Mouse (Mus musculus) limb, embryonic 10.5 days (tissue): ENCODE data around the gene Lpgat1. TPM values are rescaled to one million over a fixed set of nuclear protein-coding genes. Genes with fewer than 3 reads are reported as not detected.

ENCODE experiments used
- DNase-seq: peaks from one replicate; pipeline ENCODE4 v3.0.0-alpha.2; 2017; ENCODE audit warnings: low spot score
- H3K27ac ChIP-seq: fragments of 300-500 bp; sonication (generic); 2 replicates; pipeline ENCODE4 v1.5.1; 2016; ENCODE audit warnings: mild to moderate bottlenecking
- H3K27me3 ChIP-seq: fragments of 300-500 bp; sonication (generic); 2 replicates; pipeline ENCODE4 v1.6.1; 2016; ENCODE audit warnings: low read depth, mild to moderate bottlenecking; ENCODE audit not compliant: poor library complexity, severe bottlenecking
- H3K36me3 ChIP-seq: fragments of 300-500 bp; sonication (generic); 2 replicates; pipeline ENCODE4 v1.6.1; 2016; ENCODE audit warnings: mild to moderate bottlenecking, moderate library complexity
- H3K4me1 ChIP-seq: fragments of 300-500 bp; sonication (generic); 2 replicates; pipeline ENCODE4 v1.6.1; 2016
- H3K4me3 ChIP-seq: fragments of 300-500 bp; sonication (generic); 2 replicates; pipeline ENCODE4 v1.5.1; 2016; ENCODE audit warnings: mild to moderate bottlenecking, moderate library complexity
- H3K9me3 ChIP-seq: fragments of 300-500 bp; sonication (generic); replicated peaks from 2 replicates; pipeline ENCODE4 v1.6.1; 2016; ENCODE audit warnings: mild to moderate bottlenecking
- WGBS: fragments of 180-500 bp; shearing (Covaris S2); methylation state at CpG from one replicate; pipeline ENCODE4 v1.1.7; 2016; 5-methylcytosine and 5-hydroxymethylcytosine counted together
- polyA plus RNA-seq: library from polyadenylated mRNA; unstranded; fragments of >200 nt; fragmentation: Nextera tagmentation; extraction: Ambion mirVana; gene quantifications from 2 replicates; pipeline ENCODE4 v1.2.1, GENCODE M21; 2016

Gene Lpgat1
- polyA plus RNA-seq, 1 experiment from 2014 or later, result 29.4 TPM

DNA sequence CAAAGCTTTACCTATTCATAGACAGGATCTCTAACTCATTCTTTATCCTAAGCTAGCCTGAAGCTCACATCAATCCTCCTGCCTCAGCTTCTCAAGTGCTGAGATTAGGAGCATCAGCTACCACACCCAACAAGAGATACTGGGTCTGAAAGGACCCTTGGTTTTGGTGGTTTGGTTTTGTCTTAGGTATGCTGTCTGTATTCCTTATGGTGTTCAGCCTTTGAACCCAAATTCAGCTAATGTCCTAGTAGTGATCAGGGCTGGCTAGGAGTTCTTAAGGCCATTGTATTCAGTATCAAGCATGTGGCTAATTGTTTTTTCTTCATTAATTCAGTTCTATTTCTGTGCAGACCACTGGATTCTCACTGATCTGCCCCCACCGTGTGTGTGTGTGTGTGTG, 493 bp upstream of the Lpgat1 start:
- no peak for DNase-seq
- Histone ChIP-seq H3K27me3 (no peaks in the 10 kb centered on the region), H3K9me3 (no peaks in the 10 kb centered on the region), H3K4me3 (peak overlapping the region; percentile 97), H3K36me3 (peaks cover 18% of the 10 kb centered on the region), H3K4me1 (peaks cover 30% of the 10 kb centered on the region), H3K27ac (peak overlapping the region; percentile 99)
- WGBS, result 4% methylated on average over 1 of the region's 1 CpGs

DNA sequence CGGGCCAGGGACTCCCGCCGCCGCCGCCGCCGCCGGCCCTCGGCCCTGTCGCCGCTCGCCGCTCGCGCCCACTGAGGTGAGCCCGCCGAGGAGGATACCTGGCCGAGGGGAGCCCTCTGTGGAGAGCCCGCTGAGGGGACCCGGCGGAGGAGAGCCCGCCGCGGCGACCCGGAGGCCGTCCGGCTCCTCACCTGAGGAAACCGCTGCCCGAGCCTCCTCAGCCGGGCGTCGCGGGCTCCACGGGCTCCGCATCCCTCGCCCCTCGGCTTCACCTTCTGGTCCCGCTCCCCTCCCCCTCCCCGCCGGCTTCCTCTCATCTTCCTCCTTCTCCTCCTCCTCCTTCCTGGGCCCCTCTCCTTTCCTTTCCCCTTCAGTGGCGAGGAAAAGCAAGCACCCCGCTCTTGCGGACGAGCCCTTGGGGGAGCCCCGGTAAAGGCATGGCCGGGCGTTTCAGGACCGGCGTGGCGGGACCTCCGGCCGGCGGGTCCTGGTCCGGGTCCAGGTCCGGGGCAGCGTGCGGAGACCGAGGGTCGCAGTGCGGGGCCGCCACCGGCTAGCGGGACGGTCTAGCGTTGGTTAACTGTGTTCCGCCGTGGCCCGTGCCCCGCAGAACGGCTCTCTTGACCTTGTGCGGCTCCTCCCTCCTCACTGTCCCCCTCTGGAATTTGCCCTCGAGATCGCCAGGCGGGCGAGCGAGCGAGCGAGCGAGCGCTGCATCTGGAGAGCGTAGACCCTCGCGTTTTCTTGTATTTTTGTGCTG, 1.1 kb downstream of the Lpgat1 start:
- peak overlapping the region; percentile 99 for H3K27ac ChIP-seq
- peak; percentile 79 for DNase-seq

DNA sequence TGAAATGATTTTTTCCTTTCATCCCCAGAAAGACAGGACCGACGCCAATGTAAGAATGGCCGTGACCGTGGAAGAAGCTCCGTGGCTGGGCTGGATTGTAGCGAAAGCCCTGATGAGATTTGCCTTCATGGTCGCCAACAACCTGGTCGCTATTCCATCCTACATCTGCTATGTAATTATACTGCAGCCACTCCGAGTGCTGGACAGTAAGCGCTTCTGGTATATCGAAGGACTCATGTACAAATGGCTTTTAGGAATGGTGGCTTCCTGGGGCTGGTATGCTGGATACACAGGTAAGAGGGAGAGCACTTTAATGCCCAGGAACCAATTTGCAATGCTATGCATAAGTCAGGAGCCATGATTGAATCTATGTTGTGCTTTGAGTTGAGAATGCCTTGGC, 1.7 kb downstream of the Lpgat1 start:
- H3K27me3 ChIP-seq, result no peaks in the 10 kb centered on the region
- H3K36me3 ChIP-seq, result peaks cover 37% of the 10 kb centered on the region
- peak overlapping the region; percentile 99 for H3K27ac ChIP-seq
- 14% methylated on average over 11 of the region's 11 CpGs for WGBS
- no peak for DNase-seq
- H3K9me3 ChIP-seq, result no peaks in the 10 kb centered on the region
- peaks cover 25% of the 10 kb centered on the region for H3K4me1 ChIP-seq
- peak overlapping the region; percentile 97 for H3K4me3 ChIP-seq

More for the DNA sequence above, 1.1 kb downstream of the Lpgat1 start:
- no peaks in the 10 kb centered on the region for H3K27me3 ChIP-seq
- peak overlapping the region; percentile 97 for H3K4me3 ChIP-seq
- H3K4me1 ChIP-seq, result peaks cover 30% of the 10 kb centered on the region
- WGBS, result under 1% methylated on average over 84 of the region's 84 CpGs
- H3K36me3 ChIP-seq, result peaks cover 31% of the 10 kb centered on the region
- no peaks in the 10 kb centered on the region for H3K9me3 ChIP-seq

DNA sequence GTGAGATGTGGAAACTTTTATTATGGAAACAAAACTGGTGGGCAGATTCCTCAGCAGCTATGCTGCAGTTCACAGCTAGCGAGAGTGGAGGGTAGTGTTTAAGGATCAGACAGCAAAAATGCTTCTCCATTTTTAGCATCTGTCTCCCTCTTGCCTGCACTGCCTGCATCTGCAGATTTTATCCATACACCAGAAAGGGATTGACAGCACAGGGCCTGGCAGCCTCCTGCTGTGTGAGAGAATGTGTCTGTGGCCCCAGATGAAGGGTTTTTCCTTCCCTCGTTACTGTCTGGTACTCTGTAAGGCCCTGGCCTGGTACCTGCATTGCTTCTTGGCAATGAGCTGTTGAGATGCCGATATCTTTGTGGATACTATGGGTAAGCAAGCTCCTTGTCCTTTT, 2.8 kb downstream of the Lpgat1 start:
- no peak overlapping the region for H3K4me3 ChIP-seq
- 82% methylated on average over 3 of the region's 3 CpGs for WGBS
- DNase-seq, result no peak

DNA sequence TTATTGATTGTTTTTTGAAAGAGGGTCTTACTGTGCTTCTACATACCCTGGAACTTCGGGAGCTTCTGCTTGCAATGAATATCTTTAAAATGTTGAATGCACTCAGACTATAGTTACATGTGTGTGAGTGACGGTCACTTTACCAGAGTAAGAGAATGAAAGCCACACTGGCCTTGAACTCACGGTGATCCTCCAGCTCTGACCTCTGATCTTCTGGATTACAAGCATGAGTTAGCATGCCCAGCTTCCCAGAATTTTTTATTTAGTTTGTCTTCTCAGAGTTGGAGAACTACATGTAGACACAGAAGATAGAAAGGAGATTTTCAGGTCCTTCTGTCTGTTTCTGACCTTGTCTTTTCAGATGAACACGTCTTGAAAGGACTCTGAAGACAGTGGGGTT, 5.1 kb downstream of the Lpgat1 start:
- Histone ChIP-seq H3K36me3 (peaks cover 60% of the 10 kb centered on the region), H3K4me1 (peaks cover 17% of the 10 kb centered on the region), H3K4me3 (no peak overlapping the region), H3K27me3 (no peaks in the 10 kb centered on the region), H3K27ac (no peak overlapping the region), H3K9me3 (no peaks in the 10 kb centered on the region)
- WGBS, result 91% methylated on average over 4 of the region's 4 CpGs
- DNase-seq, result no peak

More for the DNA sequence above, 2.8 kb downstream of the Lpgat1 start:
- no peaks in the 10 kb centered on the region for H3K9me3 ChIP-seq
- peaks cover 45% of the 10 kb centered on the region for H3K36me3 ChIP-seq
- peaks cover 25% of the 10 kb centered on the region for H3K4me1 ChIP-seq
- no peak overlapping the region for H3K27ac ChIP-seq
- no peaks in the 10 kb centered on the region for H3K27me3 ChIP-seq

DNA sequence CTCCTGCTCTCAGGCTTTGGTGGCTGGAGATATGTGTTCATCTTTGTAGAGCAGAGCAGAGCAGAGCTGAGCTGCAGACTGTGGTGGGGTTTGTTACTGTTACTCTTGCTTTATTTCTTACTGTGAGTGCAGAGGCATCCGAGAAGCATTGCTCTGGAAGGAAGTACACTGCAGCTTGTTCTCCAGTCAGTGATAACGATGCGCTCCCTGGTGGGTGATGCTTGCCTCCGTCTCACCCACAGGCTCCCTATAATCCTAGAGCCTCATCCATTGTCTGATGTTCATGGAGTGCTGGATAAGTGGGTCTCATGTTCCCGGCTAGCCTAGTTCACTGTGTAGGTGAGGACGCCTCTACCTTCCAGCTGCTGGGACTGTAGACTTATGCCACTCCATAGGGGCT, 6.0 kb downstream of the Lpgat1 start:
- peaks cover 70% of the 10 kb centered on the region for H3K36me3 ChIP-seq
- H3K9me3 ChIP-seq, result no peaks in the 10 kb centered on the region
- H3K4me1 ChIP-seq, result peaks cover 15% of the 10 kb centered on the region
- no peak for DNase-seq
- no peak overlapping the region for H3K27ac ChIP-seq
- 75% methylated on average over 6 of the region's 6 CpGs for WGBS
- H3K27me3 ChIP-seq, result no peaks in the 10 kb centered on the region
- no peak overlapping the region for H3K4me3 ChIP-seq

DNA sequence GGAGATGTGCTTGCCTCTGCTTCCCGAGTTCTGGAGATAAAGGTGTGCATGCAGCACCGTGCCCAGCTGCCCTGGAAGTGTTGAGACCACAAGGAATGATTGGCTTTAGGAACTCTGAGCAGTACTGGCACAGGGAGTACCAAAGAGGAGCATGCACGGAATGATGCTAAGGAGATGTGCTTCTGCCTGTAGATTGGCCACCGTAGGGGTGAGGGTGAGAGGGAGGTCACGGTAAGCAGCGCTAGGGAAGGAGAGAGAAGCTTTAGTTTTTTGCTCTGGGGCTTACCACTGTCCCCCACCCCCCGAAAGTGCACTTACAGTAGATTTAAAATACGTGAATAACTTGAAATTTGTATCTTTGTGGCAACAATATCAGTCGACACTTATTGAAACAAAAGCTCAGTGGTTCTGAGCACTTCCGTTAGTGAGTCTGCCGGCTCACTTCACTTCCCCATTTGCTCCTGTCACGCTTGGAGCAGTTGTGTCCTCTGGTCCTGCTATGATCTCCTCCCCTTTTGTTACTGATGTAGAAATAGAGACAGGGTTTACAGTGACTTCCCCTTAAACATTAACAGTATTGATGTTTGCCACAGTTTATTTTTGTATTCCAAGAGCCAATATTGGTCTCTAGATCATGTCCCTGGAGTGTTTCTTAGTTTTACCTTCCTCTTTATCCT, 6.9 kb downstream of the Lpgat1 start:
- peaks cover 10% of the 10 kb centered on the region for H3K4me1 ChIP-seq
- H3K27me3 ChIP-seq, result no peaks in the 10 kb centered on the region
- no peak overlapping the region for H3K27ac ChIP-seq
- no peak overlapping the region for H3K4me3 ChIP-seq
- H3K36me3 ChIP-seq, result peaks cover 72% of the 10 kb centered on the region
- 82% methylated on average over 12 of the region's 12 CpGs for WGBS
- DNase-seq, result no peak
- H3K9me3 ChIP-seq, result no peaks in the 10 kb centered on the region

DNA sequence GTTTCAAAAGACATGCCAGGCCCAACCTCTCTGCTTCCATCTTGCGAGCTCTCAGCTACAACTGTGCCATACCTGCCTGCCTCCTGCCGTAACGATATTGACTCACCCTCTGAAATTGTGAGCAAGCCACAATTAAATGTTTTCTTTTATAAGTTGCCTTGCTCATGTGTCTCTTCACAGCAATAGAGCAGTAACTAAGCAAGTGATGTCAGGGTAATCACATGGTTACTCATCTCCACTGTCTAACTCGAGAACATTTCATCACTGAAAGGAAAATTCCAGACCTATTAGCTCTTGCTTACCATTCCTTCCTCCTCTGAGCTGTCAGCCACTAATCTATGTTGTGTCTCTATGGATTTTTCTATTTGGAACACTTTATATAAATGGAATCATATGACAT, 15.0 kb downstream of the Lpgat1 start:
- no peak for DNase-seq
- no peak overlapping the region for H3K4me3 ChIP-seq
- H3K27ac ChIP-seq, result no peak overlapping the region
- no peaks in the 10 kb centered on the region for H3K27me3 ChIP-seq
- H3K4me1 ChIP-seq, result no peaks in the 10 kb centered on the region
- 97% methylated on average over 4 of the region's 4 CpGs for WGBS
- H3K9me3 ChIP-seq, result no peaks in the 10 kb centered on the region
- H3K36me3 ChIP-seq, result peaks cover 44% of the 10 kb centered on the region

DNA sequence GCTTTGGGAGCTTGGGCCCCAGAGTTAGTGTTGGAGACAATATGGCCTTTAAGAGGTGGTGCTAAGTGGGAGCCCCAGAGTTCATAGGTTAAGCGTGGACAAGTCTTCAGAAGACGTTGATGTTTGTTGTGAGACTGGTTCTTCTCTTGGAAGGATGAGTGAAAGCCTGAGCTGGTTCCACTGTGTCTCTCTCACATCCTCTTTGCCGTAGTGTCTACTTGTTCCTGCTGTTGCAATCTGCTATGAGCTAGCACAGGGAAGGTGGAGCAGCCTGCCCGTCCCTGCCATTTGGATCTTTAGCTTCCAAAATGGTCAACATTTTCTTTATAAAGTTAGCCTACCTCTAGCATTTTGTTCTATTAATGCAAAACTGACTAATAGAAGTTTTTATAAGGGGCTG, 16.2 kb downstream of the Lpgat1 start:
- Histone ChIP-seq H3K4me3 (no peak overlapping the region), H3K36me3 (peaks cover 37% of the 10 kb centered on the region), H3K4me1 (peaks cover 9% of the 10 kb centered on the region), H3K27ac (no peak overlapping the region), H3K27me3 (no peaks in the 10 kb centered on the region), H3K9me3 (no peaks in the 10 kb centered on the region)
- WGBS, result 91% methylated on average over 4 of the region's 4 CpGs
- DNase-seq, result no peak

DNA sequence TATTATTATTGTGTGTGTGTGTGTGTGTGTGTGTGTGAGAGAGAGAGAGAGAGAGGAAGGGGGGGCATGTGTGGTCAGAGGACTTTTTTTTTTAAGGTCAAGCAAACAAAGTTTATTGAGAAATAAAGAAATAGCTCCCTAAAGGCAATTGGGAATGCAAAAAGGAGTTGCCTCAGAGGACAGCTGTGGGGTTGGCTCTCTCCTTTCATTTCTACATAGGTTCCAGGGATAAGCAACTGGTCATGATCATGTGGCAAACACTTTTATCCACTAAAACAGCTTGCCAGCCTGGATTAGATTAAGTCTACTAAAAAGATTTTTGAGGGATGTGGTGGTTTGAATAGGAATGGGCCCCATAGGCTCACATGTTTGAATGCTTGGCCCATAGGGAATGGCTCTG, 18.8 kb downstream of the Lpgat1 start:
- H3K4me1 ChIP-seq, result peaks cover 9% of the 10 kb centered on the region
- H3K27me3 ChIP-seq, result no peaks in the 10 kb centered on the region
- no peaks in the 10 kb centered on the region for H3K9me3 ChIP-seq
- no peak overlapping the region for H3K4me3 ChIP-seq
- no peak for DNase-seq
- peaks cover 27% of the 10 kb centered on the region for H3K36me3 ChIP-seq
- no peak overlapping the region for H3K27ac ChIP-seq

DNA sequence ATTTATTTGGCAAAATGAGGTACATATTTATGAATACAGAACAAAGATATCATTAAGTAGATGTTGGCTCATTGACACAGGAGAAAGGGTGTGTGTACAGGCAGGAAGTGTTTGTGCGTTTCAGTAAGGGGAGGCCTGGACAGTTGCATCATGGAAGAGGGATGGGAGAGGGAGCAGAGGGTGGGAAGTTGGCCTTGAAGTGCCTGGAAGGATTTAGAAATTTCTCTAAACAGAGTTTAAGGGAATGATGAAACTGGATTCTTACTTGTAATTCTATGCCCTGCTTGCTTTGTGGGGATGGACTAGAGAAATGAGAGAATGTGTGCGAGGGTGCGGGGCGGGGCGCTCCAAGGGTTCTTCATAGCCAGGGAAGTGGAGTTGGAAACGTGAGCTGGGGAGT, 20.2 kb downstream of the Lpgat1 start:
- WGBS, result 83% methylated on average over 6 of the region's 6 CpGs
- no peak for DNase-seq
- Histone ChIP-seq H3K27me3 (no peaks in the 10 kb centered on the region), H3K4me3 (no peak overlapping the region), H3K9me3 (no peaks in the 10 kb centered on the region), H3K4me1 (peaks cover 9% of the 10 kb centered on the region), H3K36me3 (peaks cover 22% of the 10 kb centered on the region), H3K27ac (no peak overlapping the region)

DNA sequence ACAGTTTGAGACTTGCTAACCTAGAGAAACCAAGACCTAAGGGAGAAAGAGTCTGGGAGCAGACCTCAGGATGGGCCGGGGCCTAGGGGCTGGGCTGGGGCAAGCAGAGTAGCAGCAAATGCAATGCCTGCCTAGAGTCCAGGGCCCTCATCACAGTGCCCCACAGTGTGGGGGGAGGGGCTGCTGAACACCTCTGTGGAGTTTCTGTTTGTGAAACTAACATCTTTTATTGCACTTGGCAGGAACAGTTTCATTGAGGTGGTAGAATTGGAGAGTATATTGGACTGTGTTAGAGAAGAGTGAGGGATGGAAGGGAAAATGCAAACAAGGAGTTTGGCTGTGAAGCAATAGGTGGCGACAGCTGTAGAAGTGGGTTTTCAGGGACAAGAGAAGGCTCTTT, 21.1 kb downstream of the Lpgat1 start:
- Histone ChIP-seq H3K27me3 (no peaks in the 10 kb centered on the region), H3K9me3 (no peaks in the 10 kb centered on the region), H3K4me1 (peaks cover 9% of the 10 kb centered on the region), H3K27ac (no peak overlapping the region), H3K36me3 (peaks cover 14% of the 10 kb centered on the region), H3K4me3 (no peak overlapping the region)
- no peak for DNase-seq
- 85% methylated on average over 2 of the region's 2 CpGs for WGBS

DNA sequence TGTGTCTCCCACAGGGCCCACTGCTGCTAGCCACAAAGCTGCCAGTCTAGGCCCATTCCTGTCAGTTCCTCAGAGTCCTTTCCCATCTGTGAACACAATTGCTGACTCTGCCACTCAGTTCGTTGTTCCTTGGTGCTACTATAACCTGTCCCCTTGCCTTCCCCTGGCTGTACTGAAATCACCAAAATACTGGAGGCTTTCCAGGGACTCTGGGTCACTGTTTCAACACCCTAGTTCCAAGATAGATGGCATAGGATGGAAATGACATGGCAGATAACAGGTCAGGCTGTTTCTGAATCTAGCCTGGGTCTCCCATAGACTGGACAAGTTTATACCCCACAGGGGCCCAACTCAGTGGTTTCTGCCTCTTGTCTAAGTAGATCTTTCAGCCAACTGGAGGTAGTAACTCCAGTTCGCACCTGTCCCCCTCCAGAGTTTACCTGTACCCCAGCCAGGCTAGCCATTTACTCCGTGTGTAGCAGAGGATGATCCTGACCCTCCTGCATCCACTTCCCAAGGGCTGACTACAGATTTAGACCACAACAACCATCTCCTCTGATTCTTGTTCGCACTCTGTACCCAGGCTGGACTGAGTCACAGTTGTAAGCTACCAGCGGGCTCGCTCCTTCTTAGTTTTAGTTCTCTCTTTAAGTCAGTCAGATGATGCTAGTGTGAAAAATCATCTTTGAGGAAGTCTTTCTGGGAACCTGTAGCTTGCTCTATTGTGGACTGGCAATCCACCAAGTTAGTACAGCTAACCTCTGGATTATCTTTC, 23.1 kb downstream of the Lpgat1 start:
- no peak for DNase-seq
- WGBS, result 90% methylated on average over 6 of the region's 6 CpGs

More for the DNA sequence above, 23.1 kb downstream of the Lpgat1 start:
- no peaks in the 10 kb centered on the region for H3K27me3 ChIP-seq
- H3K4me3 ChIP-seq, result no peak overlapping the region
- no peaks in the 10 kb centered on the region for H3K9me3 ChIP-seq
- peaks cover 9% of the 10 kb centered on the region for H3K4me1 ChIP-seq
- H3K36me3 ChIP-seq, result peaks cover 25% of the 10 kb centered on the region
- no peak overlapping the region for H3K27ac ChIP-seq
